Mouse (Mus musculus): ENCODE measurements around the gene Tuba4a.

The Tuba4a gene

DNA sequence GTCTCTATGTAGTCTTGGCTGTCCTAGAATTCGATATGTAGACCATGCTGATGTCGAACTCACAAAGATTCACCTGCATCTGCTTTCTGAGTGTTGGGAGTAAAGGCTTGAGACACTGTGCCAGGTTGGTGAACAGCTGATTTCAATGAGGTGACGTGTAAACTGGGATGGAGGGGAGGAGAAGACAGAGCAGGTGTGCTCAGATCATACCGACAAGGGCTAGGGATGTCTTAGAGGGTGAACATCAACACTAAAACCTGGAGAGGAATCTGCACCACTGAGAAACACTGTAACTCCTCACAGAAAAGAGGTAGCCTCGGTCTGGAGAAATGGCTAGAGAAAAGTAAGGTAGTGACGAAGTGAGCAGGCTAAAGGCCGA is 51.6 kb downstream of the Tuba4a start:
- no peak for DNase-seq (ENCODE audit: low read depth, low spot score)
